Mouse (Mus musculus): ENCODE data around the gene Tmem88b. TPM values are rescaled to one million over a fixed set of nuclear protein-coding genes. Genes with fewer than 3 reads are reported as not detected.

Gene Tmem88b
- total and polyA plus RNA-seq, 2 experiments from 2014 or later = 0.14 to 0.38 TPM

- TF ChIP-seq CTCF (IDR thresholded peaks at IDR 0.05; ENCODE audit: low read depth) = no peak
- 84% methylated on average over 4 of the region's 4 CpGs for WGBS
- Histone ChIP-seq H3K36me3 (ENCODE audit: insufficient read depth) (no peaks in the 10 kb centered on the region), H3K27ac (ENCODE audit: low read depth, low read length) (no peak overlapping the region), H3K4me2 (ENCODE audit: low read depth) (no peak overlapping the region), H3K9ac (no peak overlapping the region), H3K4me3 (ENCODE audit: low read depth, low read length) (no peak overlapping the region), H3K27me3 (ENCODE audit: insufficient read depth, low read length) (no peaks in the 10 kb centered on the region), H3K4me1 (ENCODE audit: insufficient read depth) (peaks cover 11% of the 10 kb centered on the region), H3K9me3 (ENCODE audit: low read length) (no peaks in the 10 kb centered on the region)
- DNase-seq (no peak), ATAC-seq (no peak)
Measured at GRCm38 (mm10) chr4:155779498-155779897, 6.2 kb downstream of the Tmem88b start.

- Histone ChIP-seq H3K9me3 (ENCODE audit: low read length) (no peaks in the 10 kb centered on the region), H3K9ac (no peak overlapping the region), H3K4me3 (ENCODE audit: low read depth, low read length) (no peak overlapping the region), H3K4me2 (ENCODE audit: low read depth) (no peak overlapping the region), H3K4me1 (ENCODE audit: insufficient read depth) (peaks cover 10% of the 10 kb centered on the region), H3K27ac (ENCODE audit: low read depth, low read length) (no peak overlapping the region), H3K27me3 (ENCODE audit: insufficient read depth, low read length) (no peaks in the 10 kb centered on the region), H3K36me3 (ENCODE audit: insufficient read depth) (no peaks in the 10 kb centered on the region)
- TF ChIP-seq CTCF (IDR thresholded peaks at IDR 0.05; ENCODE audit: low read depth) = no peak
- WGBS = 85% methylated on average over 2 of the region's 2 CpGs
- DNase-seq (no peak), ATAC-seq (no peak)
Measured at GRCm38 (mm10) chr4:155777816-155778215, 7.9 kb downstream of the Tmem88b start.

- no peaks in the 10 kb centered on the region for H3K9me3 ChIP-seq (ENCODE audit: low read length)
- no peak for TF ChIP-seq CTCF (IDR thresholded peaks at IDR 0.05; ENCODE audit: low read depth)
- no peak overlapping the region for H3K27ac ChIP-seq (ENCODE audit: low read depth, low read length)
- H3K4me2 ChIP-seq (ENCODE audit: low read depth) = no peak overlapping the region
- no peaks in the 10 kb centered on the region for H3K27me3 ChIP-seq (ENCODE audit: insufficient read depth, low read length)
- ATAC-seq (no peak), DNase-seq (no peak)
- 71% methylated on average over 2 of the region's 2 CpGs for WGBS
- no peak overlapping the region for H3K4me3 ChIP-seq (ENCODE audit: low read depth, low read length)
- peaks cover 10% of the 10 kb centered on the region for H3K4me1 ChIP-seq (ENCODE audit: insufficient read depth)
- H3K36me3 ChIP-seq (ENCODE audit: insufficient read depth) = no peaks in the 10 kb centered on the region
- H3K9ac ChIP-seq = no peak overlapping the region
Measured at GRCm38 (mm10) chr4:155776704-155777335, 8.9 kb downstream of the Tmem88b start.

GRCm38 (mm10) chr4:155775855-155776254, 9.8 kb downstream of the Tmem88b start:
- TF ChIP-seq CTCF (IDR thresholded peaks at IDR 0.05; ENCODE audit: low read depth) = no peak
- ATAC-seq (no peak), DNase-seq (no peak)
- H3K9me3 ChIP-seq (ENCODE audit: low read length) = no peaks in the 10 kb centered on the region
- H3K4me1 ChIP-seq (ENCODE audit: insufficient read depth) = peaks cover 10% of the 10 kb centered on the region
- H3K36me3 ChIP-seq (ENCODE audit: insufficient read depth) = no peaks in the 10 kb centered on the region
- 55% methylated on average over 3 of the region's 3 CpGs for WGBS
- no peak overlapping the region for H3K4me3 ChIP-seq (ENCODE audit: low read depth, low read length)
- no peak overlapping the region for H3K4me2 ChIP-seq (ENCODE audit: low read depth)
- no peak overlapping the region for H3K27ac ChIP-seq (ENCODE audit: low read depth, low read length)
- no peaks in the 10 kb centered on the region for H3K27me3 ChIP-seq (ENCODE audit: insufficient read depth, low read length)
- no peak overlapping the region for H3K9ac ChIP-seq

GRCm38 (mm10) chr4:155774971-155775740, 10.5 kb downstream of the Tmem88b start:
- Histone ChIP-seq H3K27me3 (ENCODE audit: insufficient read depth, low read length) (no peaks in the 10 kb centered on the region), H3K9me3 (ENCODE audit: low read length) (no peaks in the 10 kb centered on the region), H3K9ac (peak overlapping the region; percentile 51), H3K27ac (ENCODE audit: low read depth, low read length) (peak overlapping the region; percentile 64), H3K4me1 (ENCODE audit: insufficient read depth) (peaks cover 10% of the 10 kb centered on the region), H3K36me3 (ENCODE audit: insufficient read depth) (no peaks in the 10 kb centered on the region), H3K4me3 (ENCODE audit: low read depth, low read length) (peak overlapping the region; percentile 43), H3K4me2 (ENCODE audit: low read depth) (peak overlapping the region; percentile 87)
- WGBS = 38% methylated on average over 9 of the region's 9 CpGs
- no peak for TF ChIP-seq CTCF (IDR thresholded peaks at IDR 0.05; ENCODE audit: low read depth)
- no peak for ATAC-seq
- peak; percentile 14 for DNase-seq

GRCm38 (mm10) chr4:155774280-155774754, 11.4 kb downstream of the Tmem88b start, which contains the start of gene Vwa1:
TSS of gene Vwa1 (minus strand) at chr4:155774698.
- Histone ChIP-seq H3K9me3 (ENCODE audit: low read length) (no peaks in the 10 kb centered on the region), H3K9ac (peak within 1 kb of the TSS; percentile 51), H3K4me3 (ENCODE audit: low read depth, low read length) (peak within 1 kb of the TSS; percentile 43), H3K27me3 (ENCODE audit: insufficient read depth, low read length) (no peaks in the 10 kb centered on the region), H3K36me3 (ENCODE audit: insufficient read depth) (no peaks in the 10 kb centered on the region), H3K27ac (ENCODE audit: low read depth, low read length) (peak within 1 kb of the TSS; percentile 64), H3K4me1 (ENCODE audit: insufficient read depth) (peaks cover 17% of the 10 kb centered on the region), H3K4me2 (ENCODE audit: low read depth) (peak within 1 kb of the TSS; percentile 87)
- WGBS = 4% methylated on average over 34 of the region's 35 CpGs
- DNase-seq (peak; percentile 87), ATAC-seq (peak; percentile 85)
- TF ChIP-seq CTCF (IDR thresholded peaks at IDR 0.05; ENCODE audit: low read depth) = no peak

All from forebrain, postnatal 0 days (tissue).